Mouse (Mus musculus): ENCODE data around the gene Pde4d. TPM values are rescaled to one million over a fixed set of nuclear protein-coding genes. Genes with fewer than 3 reads are reported as not detected.

The Pde4d gene
- polyA plus RNA-seq, 1 experiment from 2014 or later: 27.9 TPM

GRCm38 (mm10) chr13:109677047-109677446 is 1227.3 kb downstream of the Pde4d start:
- Histone ChIP-seq H3K4me1 (ENCODE audit: control insufficient read depth, insufficient read depth, low read length) (peaks cover 5% of the 10 kb centered on the region; the same call in 1 of the 2 replicates), H3K36me3 (ENCODE audit: control insufficient read depth, insufficient read depth) (no peaks in the 10 kb centered on the region), H3K4me3 (ENCODE audit: low read length) (no peak overlapping the region), H3K9ac (ENCODE audit: low read length) (no peak overlapping the region), H3K27ac (ENCODE audit: low read length) (no peak overlapping the region), H3K27me3 (ENCODE audit: control insufficient read depth, insufficient read depth, low read length) (no peaks in the 10 kb centered on the region), H3K9me3 (replicated peaks; ENCODE audit: control insufficient read depth, low read length) (no peaks in the 10 kb centered on the region), H3K4me2 (ENCODE audit: low read depth, low read length) (no peak overlapping the region)
- WGBS: 50% methylated on average over 4 of the region's 4 CpGs
- no peak for ATAC-seq (replicated peaks; ENCODE audit: extremely low read depth, insufficient read depth, low FRiP score)

GRCm38 (mm10) chr13:109677617-109678016 is 1227.9 kb downstream of the Pde4d start:
- Histone ChIP-seq H3K4me3 (ENCODE audit: low read length) (no peak overlapping the region), H3K4me1 (ENCODE audit: control insufficient read depth, insufficient read depth, low read length) (peaks cover 5% of the 10 kb centered on the region; the same call in 1 of the 2 replicates), H3K9ac (ENCODE audit: low read length) (no peak overlapping the region), H3K27me3 (ENCODE audit: control insufficient read depth, insufficient read depth, low read length) (no peaks in the 10 kb centered on the region), H3K27ac (ENCODE audit: low read length) (no peak overlapping the region), H3K4me2 (ENCODE audit: low read depth, low read length) (no peak overlapping the region), H3K9me3 (replicated peaks; ENCODE audit: control insufficient read depth, low read length) (no peaks in the 10 kb centered on the region), H3K36me3 (ENCODE audit: control insufficient read depth, insufficient read depth) (no peaks in the 10 kb centered on the region)
- no peak for ATAC-seq (replicated peaks; ENCODE audit: extremely low read depth, insufficient read depth, low FRiP score)
- 66% methylated on average over 3 of the region's 3 CpGs for WGBS

GRCm38 (mm10) chr13:109678991-109679390 is 1229.2 kb downstream of the Pde4d start:
- Histone ChIP-seq H3K36me3 (ENCODE audit: control insufficient read depth, insufficient read depth) (no peaks in the 10 kb centered on the region), H3K27me3 (ENCODE audit: control insufficient read depth, insufficient read depth, low read length) (no peaks in the 10 kb centered on the region), H3K9ac (ENCODE audit: low read length) (peak overlapping the region; percentile 25; the same call in 1 of the 2 replicates), H3K9me3 (replicated peaks; ENCODE audit: control insufficient read depth, low read length) (no peaks in the 10 kb centered on the region), H3K4me3 (ENCODE audit: low read length) (no peak overlapping the region), H3K27ac (ENCODE audit: low read length) (peak overlapping the region; percentile 57), H3K4me1 (ENCODE audit: control insufficient read depth, insufficient read depth, low read length) (peaks cover 8% of the 10 kb centered on the region), H3K4me2 (ENCODE audit: low read depth, low read length) (no peak overlapping the region)
- ATAC-seq (replicated peaks; ENCODE audit: extremely low read depth, insufficient read depth, low FRiP score): no peak
- 27% methylated on average over 1 of the region's 1 CpGs for WGBS

GRCm38 (mm10) chr13:109680229-109680628 is 1230.5 kb downstream of the Pde4d start:
- no peaks in the 10 kb centered on the region for H3K27me3 ChIP-seq (ENCODE audit: control insufficient read depth, insufficient read depth, low read length)
- H3K4me1 ChIP-seq (ENCODE audit: control insufficient read depth, insufficient read depth, low read length): peaks cover 16% of the 10 kb centered on the region
- H3K9ac ChIP-seq (ENCODE audit: low read length): no peak overlapping the region
- H3K4me2 ChIP-seq (ENCODE audit: low read depth, low read length): no peak overlapping the region
- WGBS: 78% methylated on average over 8 of the region's 8 CpGs
- H3K36me3 ChIP-seq (ENCODE audit: control insufficient read depth, insufficient read depth): no peaks in the 10 kb centered on the region
- H3K4me3 ChIP-seq (ENCODE audit: low read length): no peak overlapping the region
- H3K27ac ChIP-seq (ENCODE audit: low read length): no peak overlapping the region
- no peak for ATAC-seq (replicated peaks; ENCODE audit: extremely low read depth, insufficient read depth, low FRiP score)
- H3K9me3 ChIP-seq (replicated peaks; ENCODE audit: control insufficient read depth, low read length): no peaks in the 10 kb centered on the region

- Histone ChIP-seq H3K36me3 (ENCODE audit: control insufficient read depth, insufficient read depth) (no peaks in the 10 kb centered on the region), H3K27ac (ENCODE audit: low read length) (no peak overlapping the region), H3K4me1 (ENCODE audit: control insufficient read depth, insufficient read depth, low read length) (peaks cover 16% of the 10 kb centered on the region), H3K9ac (ENCODE audit: low read length) (no peak overlapping the region), H3K4me3 (ENCODE audit: low read length) (no peak overlapping the region), H3K27me3 (ENCODE audit: control insufficient read depth, insufficient read depth, low read length) (no peaks in the 10 kb centered on the region), H3K9me3 (replicated peaks; ENCODE audit: control insufficient read depth, low read length) (no peaks in the 10 kb centered on the region), H3K4me2 (ENCODE audit: low read depth, low read length) (no peak overlapping the region)
- 72% methylated on average over 4 of the region's 4 CpGs for WGBS
- ATAC-seq (replicated peaks; ENCODE audit: extremely low read depth, insufficient read depth, low FRiP score): no peak
Observed at GRCm38 (mm10) chr13:109681699-109682293, 1232.0 kb downstream of the Pde4d start.

GRCm38 (mm10) chr13:109683001-109683400 is 1233.3 kb downstream of the Pde4d start:
- Histone ChIP-seq H3K4me1 (ENCODE audit: control insufficient read depth, insufficient read depth, low read length) (peaks cover 18% of the 10 kb centered on the region), H3K4me3 (ENCODE audit: low read length) (no peak overlapping the region), H3K4me2 (ENCODE audit: low read depth, low read length) (no peak overlapping the region), H3K9me3 (replicated peaks; ENCODE audit: control insufficient read depth, low read length) (no peaks in the 10 kb centered on the region), H3K27ac (ENCODE audit: low read length) (no peak overlapping the region), H3K36me3 (ENCODE audit: control insufficient read depth, insufficient read depth) (no peaks in the 10 kb centered on the region), H3K9ac (ENCODE audit: low read length) (no peak overlapping the region), H3K27me3 (ENCODE audit: control insufficient read depth, insufficient read depth, low read length) (no peaks in the 10 kb centered on the region)
- WGBS: 76% methylated on average over 10 of the region's 10 CpGs
- no peak for ATAC-seq (replicated peaks; ENCODE audit: extremely low read depth, insufficient read depth, low FRiP score)

- H3K4me2 ChIP-seq (ENCODE audit: low read depth, low read length): peak overlapping the region; percentile 84
- ATAC-seq (replicated peaks; ENCODE audit: extremely low read depth, insufficient read depth, low FRiP score): no peak
- peak overlapping the region; percentile 96 for H3K27ac ChIP-seq (ENCODE audit: low read length)
- WGBS: 35% methylated on average over 3 of the region's 3 CpGs
- peaks cover 13% of the 10 kb centered on the region for H3K4me1 ChIP-seq (ENCODE audit: control insufficient read depth, insufficient read depth, low read length)
- no peaks in the 10 kb centered on the region for H3K9me3 ChIP-seq (replicated peaks; ENCODE audit: control insufficient read depth, low read length)
- no peaks in the 10 kb centered on the region for H3K27me3 ChIP-seq (ENCODE audit: control insufficient read depth, insufficient read depth, low read length)
- no peaks in the 10 kb centered on the region for H3K36me3 ChIP-seq (ENCODE audit: control insufficient read depth, insufficient read depth)
- peak overlapping the region; percentile 70 for H3K4me3 ChIP-seq (ENCODE audit: low read length)
- H3K9ac ChIP-seq (ENCODE audit: low read length): peak overlapping the region; percentile 87
Observed at GRCm38 (mm10) chr13:109684985-109685295, 1235.2 kb downstream of the Pde4d start.

GRCm38 (mm10) chr13:109685296-109686115 is 1235.8 kb downstream of the Pde4d start:
- H3K4me1 ChIP-seq (ENCODE audit: control insufficient read depth, insufficient read depth, low read length): peaks cover 13% of the 10 kb centered on the region
- no peaks in the 10 kb centered on the region for H3K36me3 ChIP-seq (ENCODE audit: control insufficient read depth, insufficient read depth)
- peak overlapping the region; percentile 84 for H3K4me2 ChIP-seq (ENCODE audit: low read depth, low read length)
- H3K9me3 ChIP-seq (replicated peaks; ENCODE audit: control insufficient read depth, low read length): no peaks in the 10 kb centered on the region
- peak overlapping the region; percentile 87 for H3K9ac ChIP-seq (ENCODE audit: low read length)
- H3K27ac ChIP-seq (ENCODE audit: low read length): peak overlapping the region; percentile 96
- ATAC-seq (replicated peaks; ENCODE audit: extremely low read depth, insufficient read depth, low FRiP score): peak; percentile 62
- H3K4me3 ChIP-seq (ENCODE audit: low read length): peak overlapping the region; percentile 70
- 1% methylated on average over 29 of the region's 29 CpGs for WGBS
- H3K27me3 ChIP-seq (ENCODE audit: control insufficient read depth, insufficient read depth, low read length): no peaks in the 10 kb centered on the region

- Histone ChIP-seq H3K9me3 (replicated peaks; ENCODE audit: control insufficient read depth, low read length) (no peaks in the 10 kb centered on the region), H3K4me1 (ENCODE audit: control insufficient read depth, insufficient read depth, low read length) (peaks cover 13% of the 10 kb centered on the region), H3K4me3 (ENCODE audit: low read length) (peak overlapping the region; percentile 70), H3K36me3 (ENCODE audit: control insufficient read depth, insufficient read depth) (no peaks in the 10 kb centered on the region), H3K27ac (ENCODE audit: low read length) (peak overlapping the region; percentile 96), H3K4me2 (ENCODE audit: low read depth, low read length) (peak overlapping the region; percentile 84), H3K27me3 (ENCODE audit: control insufficient read depth, insufficient read depth, low read length) (no peaks in the 10 kb centered on the region), H3K9ac (ENCODE audit: low read length) (peak overlapping the region; percentile 87)
- WGBS: 8% methylated on average over 4 of the region's 4 CpGs
- no peak for ATAC-seq (replicated peaks; ENCODE audit: extremely low read depth, insufficient read depth, low FRiP score)
Observed at GRCm38 (mm10) chr13:109686116-109686876, 1236.5 kb downstream of the Pde4d start.
